ENCODE assay signal across 18 mouse cellular contexts in genomic region chr15:85507370-85508014, GRCm38 (mm10). TPM values are rescaled to one million over a fixed set of nuclear protein-coding genes. Genes with fewer than 3 reads are reported as not detected.
DNase-seq lines count a peak whose midpoint lies in the region; ATAC-seq and TF ChIP-seq lines count a peak whose summit lies in the region.
"Had no signal": no experiment of that assay in that cellular context is flagged by ENCODE, and none has a peak within 500 bp of the region (broad histone marks: within the 10 kb centered on the region; RNA-seq: fewer than 3 reads in every experiment).

No protein-coding gene starts in this region.

- H3K27me3 ChIP-seq in ES-Bruce4 (ENCODE audit: control insufficient read depth, insufficient read depth, low read length, poor library complexity, severe bottlenecking), result no peaks in the 10 kb centered on the region
- no peaks in the 10 kb centered on the region for H3K27me3 ChIP-seq in embryonic facial prominence, embryonic 10.5 days (replicated peaks; ENCODE audit: low read depth, poor library complexity, severe bottlenecking)
- no peaks in the 10 kb centered on the region for H3K27me3 ChIP-seq in hindbrain, embryonic 13.5 days
- H3K27me3 ChIP-seq in midbrain, postnatal 0 days (ENCODE audit: insufficient read depth, low read length), result no peaks in the 10 kb centered on the region
- H3K27me3 ChIP-seq: limb, embryonic 15.5 days had no signal

- 62% methylated on average over 32 of the region's 32 CpGs for WGBS in embryonic facial prominence, embryonic 10.5 days
- WGBS in hindbrain, embryonic 13.5 days, result 15% methylated on average over 32 of the region's 32 CpGs
- 32% methylated on average over 32 of the region's 32 CpGs for WGBS in midbrain, postnatal 0 days

- no peaks in the 10 kb centered on the region for H3K9me3 ChIP-seq in ES-Bruce4 (replicated peaks; ENCODE audit: control insufficient read depth, insufficient read depth, low read length, poor library complexity, severe bottlenecking)
- no peaks in the 10 kb centered on the region for H3K9me3 ChIP-seq in embryonic facial prominence, embryonic 10.5 days
- H3K9me3 ChIP-seq in hindbrain, embryonic 13.5 days, result no peaks in the 10 kb centered on the region
- no peaks in the 10 kb centered on the region for H3K9me3 ChIP-seq in midbrain, postnatal 0 days (ENCODE audit: low read length)
- H3K9me3 ChIP-seq: limb, embryonic 15.5 days had no signal

- H3K9ac ChIP-seq in ES-Bruce4 (ENCODE audit: low read depth, poor library complexity, severe bottlenecking), result peak overlapping the region; percentile 39; the same call in 1 of the 2 replicates
- H3K9ac ChIP-seq in hindbrain, embryonic 13.5 days, result peak overlapping the region; percentile 59; the same call in 1 of the 2 replicates
- H3K9ac ChIP-seq in midbrain, postnatal 0 days (replicated peaks; ENCODE audit: low read length, poor library complexity, severe bottlenecking), result no peak overlapping the region
- H3K9ac ChIP-seq: limb, embryonic 15.5 days had no signal

- intact Hi-C loops in left cerebral cortex, postnatal 25 days (cut with DNase I), result no loop called here

- TF ChIP-seq EP300 in ES-Bruce4 (IDR thresholded peaks at IDR 0.05; ENCODE audit: insufficient read depth, low read depth, low read length), result no peak

- no peak for TF ChIP-seq CTCF in ES-Bruce4 (IDR thresholded peaks at IDR 0.05; ENCODE audit: low read depth, low read length)
- no peak for TF ChIP-seq CTCF in midbrain, postnatal 0 days (IDR thresholded peaks at IDR 0.05)

- peak; percentile 33; the same call in 1 of the 2 replicates for ATAC-seq in hindbrain, embryonic 13.5 days (ENCODE audit: low FRiP score)
- ATAC-seq in midbrain, postnatal 0 days (ENCODE audit: low FRiP score), result no peak

- no peak overlapping the region for H3K27ac ChIP-seq in ES-Bruce4 (ENCODE audit: insufficient read depth, low read length)
- H3K27ac ChIP-seq in embryonic facial prominence, embryonic 10.5 days (replicated peaks), result peak overlapping the region; percentile 81
- peak overlapping the region; percentile 78 for H3K27ac ChIP-seq in hindbrain, embryonic 13.5 days
- H3K27ac ChIP-seq in midbrain, postnatal 0 days (ENCODE audit: low read depth, low read length), result no peak overlapping the region
- H3K27ac ChIP-seq: limb, embryonic 15.5 days had no signal

- H3K4me1 ChIP-seq in ES-Bruce4 (ENCODE audit: control insufficient read depth, insufficient read depth, low read length), result no peaks in the 10 kb centered on the region
- peaks cover 37% of the 10 kb centered on the region for H3K4me1 ChIP-seq in embryonic facial prominence, embryonic 10.5 days
- H3K4me1 ChIP-seq in hindbrain, embryonic 13.5 days (replicated peaks), result peaks cover 29% of the 10 kb centered on the region
- no peaks in the 10 kb centered on the region for H3K4me1 ChIP-seq in midbrain, postnatal 0 days (ENCODE audit: insufficient read depth, low read length)

- peak overlapping the region; percentile 31 for H3K4me3 ChIP-seq in ES-Bruce4 (ENCODE audit: low read depth, low read length)
- H3K4me3 ChIP-seq in embryonic facial prominence, embryonic 10.5 days, result no peak overlapping the region
- no peak overlapping the region for H3K4me3 ChIP-seq in hindbrain, embryonic 13.5 days
- H3K4me3 ChIP-seq in midbrain, postnatal 0 days (ENCODE audit: low read depth, low read length), result no peak overlapping the region
- H3K4me3 ChIP-seq: erythroblast, embryonic 14.5 days; limb, embryonic 15.5 days had no signal

- no peak overlapping the region for H3K4me2 ChIP-seq in hindbrain, embryonic 13.5 days
- no peak overlapping the region for H3K4me2 ChIP-seq in midbrain, postnatal 0 days (ENCODE audit: low read depth, low read length, poor library complexity, severe bottlenecking)
- H3K4me2 ChIP-seq: limb, embryonic 15.5 days had no signal

- TF ChIP-seq POLR2A in ES-Bruce4 (IDR thresholded peaks at IDR 0.05; ENCODE audit: insufficient read depth, low read length), result no peak

- H3K36me3 ChIP-seq in ES-Bruce4 (ENCODE audit: control insufficient read depth, insufficient read depth, low read length, poor library complexity, severe bottlenecking), result no peaks in the 10 kb centered on the region
- H3K36me3 ChIP-seq in embryonic facial prominence, embryonic 10.5 days (replicated peaks), result no peaks in the 10 kb centered on the region
- no peaks in the 10 kb centered on the region for H3K36me3 ChIP-seq in hindbrain, embryonic 13.5 days
- H3K36me3 ChIP-seq in midbrain, postnatal 0 days (ENCODE audit: insufficient read depth, low read length), result no peaks in the 10 kb centered on the region
- H3K36me3 ChIP-seq: limb, embryonic 15.5 days had no signal

- peak; percentile 52 for DNase-seq in embryonic facial prominence, embryonic 10.5 days (ENCODE audit: low spot score)
- DNase-seq in midbrain, postnatal 0 days (ENCODE audit: low spot score), result peak; percentile 40
- DNase-seq in layer of hippocampus, adult 11-12 months (ENCODE audit: low spot score), result no peak
- no peak for DNase-seq in left cerebral cortex, postnatal 25 days (ENCODE audit: low spot score in 2 of 2)
- DNase-seq in cerebellum, postnatal 4 days (ENCODE audit: low spot score in 2 of 2), result no peak
- no peak for DNase-seq in heart, postnatal 4 days
- DNase-seq: adrenal gland, postnatal 36 days; gastrocnemius, postnatal 36 days; heart, postnatal 14 days; kidney, adult 8-10 months; lung, postnatal 36 days; thymus, postnatal 14 days had no signal

RNA-seq across cellular contexts. Expression of gene 7530416G11Rik, which starts 4.5 kb away (rescaled TPM):
- not detected in 2 replicates for polyA plus RNA-seq in ES-Bruce4 (2011; ENCODE audit: insufficient read depth, insufficient read length, low read depth, missing spikeins)
- polyA plus RNA-seq in embryonic facial prominence, embryonic 10.5 days (2016; fragmentation: Nextera tagmentation; extraction: Ambion mirVana), result not detected in 2 replicates
- polyA plus RNA-seq in hindbrain, embryonic 13.5 days (2015; fragmentation: Nextera tagmentation; extraction: Ambion mirVana), result not detected in 2 replicates
- total RNA-seq in midbrain, postnatal 0 days (2014; rRNA removed), result not detected in 2 replicates
- polyA plus RNA-seq in midbrain, postnatal 0 days (2015; fragmentation: Nextera tagmentation; extraction: Ambion mirVana), result not detected in 2 replicates
- not detected for total RNA-seq in left cerebral cortex, postnatal 25 days (2021)
- not detected for total RNA-seq in heart, postnatal 4 days (2021)
- total RNA-seq: adrenal gland, postnatal 36 days; gastrocnemius, postnatal 36 days; heart, postnatal 14 days; layer of hippocampus, adult 8-10 months; neutrophil, adult 5-6 weeks had no signal
- polyA plus RNA-seq: erythroblast, embryonic 14.5 days; limb, embryonic 15.5 days had no signal

Comparison
In these comparisons a context has a peak if more than half of its experiments do, and no peak if none do; other contexts are left out.
1. H3K27ac ChIP-seq: peak in embryonic facial prominence, embryonic 10.5 days (single experiment) and hindbrain, embryonic 13.5 days (single experiment); none in ES-Bruce4 (single experiment) and midbrain, postnatal 0 days (single experiment).
2. DNase-seq: peak in embryonic facial prominence, embryonic 10.5 days (single experiment) and midbrain, postnatal 0 days (single experiment); none in layer of hippocampus, adult 11-12 months (single experiment), left cerebral cortex, postnatal 25 days (0 of 2), cerebellum, postnatal 4 days (0 of 2) and heart, postnatal 4 days (single experiment).